Mouse (Mus musculus): ENCODE measurements around the gene B4galnt1.
"Not testable (repeated sequence)": the region's sequence is repeated elsewhere in the genome, so short reads cannot be mapped to it uniquely, and the experiment has no call there.

The B4galnt1 gene

DNA sequence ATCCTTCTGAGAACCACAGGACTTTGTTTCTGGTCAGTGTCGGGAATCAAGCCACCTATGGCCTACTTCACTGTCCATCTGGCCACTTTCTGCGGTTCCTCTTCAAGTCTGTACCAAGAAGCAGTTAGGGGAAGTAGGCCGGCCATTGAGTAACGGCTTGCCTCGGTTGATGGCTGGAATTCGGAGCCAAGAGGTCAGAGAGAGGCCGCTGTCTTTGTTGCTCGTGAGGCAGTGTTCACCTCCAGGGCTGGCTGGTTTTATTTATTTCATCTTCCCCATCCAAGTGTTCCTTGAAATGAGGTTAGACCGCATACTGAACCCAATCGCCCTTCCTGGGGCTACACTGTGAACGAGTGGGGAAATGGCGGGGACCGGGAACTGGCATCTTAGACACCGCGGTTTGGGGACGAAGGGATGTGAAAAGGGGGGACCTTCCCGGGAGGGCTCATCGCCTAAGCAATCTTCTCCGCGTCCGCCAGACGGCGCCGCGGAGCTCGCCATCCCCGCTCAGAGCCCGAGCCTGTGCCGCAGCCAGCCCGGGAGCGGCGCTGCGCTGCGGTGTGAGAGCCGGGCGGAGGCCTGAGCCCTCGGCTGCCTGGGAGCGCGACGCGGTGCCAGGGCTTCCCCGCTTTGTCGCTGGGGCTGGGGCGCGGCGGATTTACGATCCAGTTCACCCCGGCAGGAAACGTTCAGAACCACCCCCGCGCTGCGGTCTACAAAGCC is at the start of gene B4galnt1:
TSS of gene B4galnt1 (plus strand) at position 595 of the 723 bp plus-strand sequence.
- peak; percentile 60 to 81 for DNase-seq (ENCODE audit: low spot score in 2 of 2)

DNA sequence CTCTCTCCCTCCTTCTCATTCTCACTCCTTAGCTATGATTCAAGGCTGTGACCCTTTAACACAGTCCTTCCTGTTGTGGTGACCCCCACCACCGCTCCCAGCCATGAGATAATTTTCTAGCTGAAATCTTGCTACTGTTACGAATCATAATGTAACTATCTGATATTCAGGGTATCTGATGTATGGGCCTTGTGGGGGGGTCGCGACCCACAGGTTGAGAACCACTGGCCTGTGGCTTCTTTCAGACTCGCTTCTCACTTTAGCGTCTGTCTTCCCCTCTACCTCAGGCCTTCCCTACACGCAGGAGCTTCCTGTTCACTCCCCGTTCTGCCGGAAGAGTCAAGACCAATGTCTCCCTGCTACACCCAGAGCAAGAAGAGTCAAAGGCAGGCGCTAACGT is 46.6 kb upstream of the B4galnt1 start:
- no peak for DNase-seq (ENCODE audit: low spot score in 2 of 2)

DNA sequence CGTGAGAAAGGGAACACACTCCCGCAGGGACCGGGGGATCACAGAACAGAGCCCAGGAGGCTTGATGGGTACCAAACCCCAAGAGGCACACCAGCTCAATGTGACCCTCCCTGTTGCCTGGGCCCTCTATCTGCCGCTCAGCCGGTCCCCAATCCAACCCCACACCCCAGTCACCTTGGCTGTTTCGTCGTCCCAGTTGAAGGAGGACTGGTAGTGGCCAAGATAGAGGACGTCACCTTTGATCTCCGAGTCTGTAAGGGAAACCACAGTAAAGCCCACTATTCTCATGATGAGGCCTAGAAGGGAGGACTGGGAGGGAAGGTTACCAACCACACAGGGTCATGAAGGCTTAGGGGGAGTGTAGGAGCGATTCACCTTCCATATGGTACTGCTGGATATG is 45.8 kb upstream of the B4galnt1 start:
- no peak for DNase-seq (ENCODE audit: low spot score in 2 of 2)

DNA sequence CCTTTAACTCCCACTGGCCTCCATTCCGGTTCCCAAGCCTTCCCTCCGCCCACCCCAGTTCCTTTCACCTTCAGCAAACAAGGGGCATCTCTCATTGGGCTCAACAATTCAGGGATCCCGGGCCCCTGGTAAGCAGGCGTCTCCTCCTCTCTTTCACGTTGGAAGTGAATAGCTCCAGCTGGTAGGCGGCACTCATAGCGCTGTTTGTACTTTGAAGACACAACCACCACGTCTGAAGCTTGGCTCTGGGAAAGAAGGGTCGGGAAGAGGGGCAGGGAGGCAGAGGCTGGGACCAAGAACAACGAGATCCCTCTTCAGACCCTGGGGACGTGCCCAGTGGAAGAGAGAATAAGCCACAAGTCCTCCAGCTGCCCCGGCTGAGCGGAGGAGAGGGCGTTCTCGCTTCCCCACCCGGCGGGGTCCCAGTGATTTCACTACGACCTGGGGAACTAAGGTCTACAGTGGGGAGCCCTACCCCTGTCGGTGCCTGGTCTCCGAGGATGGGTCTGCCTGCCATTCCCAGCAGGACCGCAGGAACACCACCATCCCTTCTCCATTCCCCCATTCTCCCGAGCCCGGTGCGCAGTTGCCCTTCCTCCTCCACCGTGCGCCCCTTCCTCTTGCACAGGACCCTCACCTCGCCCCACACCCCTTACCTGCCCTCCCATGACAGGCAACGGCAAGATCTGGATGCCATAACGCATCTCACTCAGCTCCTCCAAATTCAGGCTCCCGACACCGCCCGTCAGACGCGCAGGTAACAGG is 44.5 kb upstream of the B4galnt1 start:
- peak in 1 of 2 experiments; percentile 19 for DNase-seq (ENCODE audit: low spot score in 2 of 2)

DNA sequence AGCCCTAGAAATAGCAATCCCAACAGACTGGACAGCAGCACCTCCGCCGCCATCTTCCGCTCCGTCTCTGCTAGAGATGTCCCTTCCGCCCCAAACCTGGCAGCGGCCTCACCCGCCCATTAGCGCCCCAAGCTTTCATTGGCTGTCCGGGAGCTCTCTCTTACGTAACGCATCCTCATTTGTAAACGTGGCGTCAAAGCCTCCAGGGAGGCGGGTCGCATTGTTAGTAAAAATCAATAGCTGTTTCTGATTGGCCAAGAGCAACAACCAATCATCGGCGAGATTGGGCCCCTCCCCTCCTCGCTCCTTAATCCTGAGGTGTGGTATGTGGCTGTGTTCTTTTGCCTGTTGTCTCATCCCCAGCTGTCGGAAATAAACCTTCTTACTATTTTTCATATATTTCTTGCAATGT is 44.0 kb upstream of the B4galnt1 start, which contains the start of gene Os9:
TSS of gene Os9 (minus strand) at position 66 of the 412 bp plus-strand sequence.
- DNase-seq (ENCODE audit: low spot score in 2 of 2) = peak; percentile 86 to 95

DNA sequence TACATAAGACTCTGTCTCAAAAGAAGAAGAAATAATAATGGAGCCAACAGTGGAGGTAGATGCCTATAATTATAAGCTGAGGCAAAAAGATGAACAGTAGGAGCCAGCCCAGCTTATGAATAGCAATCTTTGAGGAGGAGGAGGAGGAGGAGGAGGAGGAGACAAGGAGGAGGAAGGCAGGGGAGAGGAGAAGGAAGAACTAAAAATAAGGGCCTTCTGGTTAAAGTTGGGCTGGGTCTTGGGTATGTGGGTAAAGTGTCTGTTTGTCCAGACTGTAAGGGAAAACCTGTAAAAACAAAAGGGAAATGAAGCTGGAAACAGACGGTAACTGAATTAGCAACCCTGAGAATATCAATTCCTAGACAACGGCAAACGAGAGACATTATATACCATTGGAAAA is 43.0 kb upstream of the B4galnt1 start:
- no peak for DNase-seq (ENCODE audit: low spot score in 2 of 2)

DNA sequence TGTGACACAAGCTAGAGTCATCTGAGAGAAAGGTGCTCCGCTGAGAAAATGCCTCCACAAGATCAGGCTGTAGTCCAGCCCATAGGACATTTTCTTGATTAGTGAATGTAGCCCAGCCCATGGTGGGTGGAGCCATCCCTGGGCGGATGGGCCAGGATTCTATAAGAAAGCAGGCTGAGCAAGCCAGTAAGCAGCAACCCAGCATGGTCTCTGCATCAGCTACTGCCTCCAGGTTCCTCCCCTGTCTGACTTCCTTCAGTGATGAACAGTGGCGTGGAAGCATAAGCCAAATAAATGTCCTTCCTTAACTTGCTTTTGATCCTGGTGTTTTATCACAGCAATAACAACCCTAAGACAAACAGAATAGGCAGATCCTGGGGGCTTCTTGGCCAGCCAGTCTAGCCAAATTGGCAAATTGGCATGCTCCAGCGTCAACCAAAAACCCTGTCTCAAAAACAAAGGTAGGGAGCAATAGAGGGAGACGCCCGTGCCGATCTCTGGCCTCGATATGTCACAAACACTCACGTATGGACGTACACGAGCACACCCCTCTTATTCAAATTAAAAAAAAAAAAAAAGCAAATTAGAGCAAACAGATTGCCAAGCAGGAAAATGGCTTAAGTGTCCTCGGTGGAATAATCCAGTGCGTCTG is 42.1 kb upstream of the B4galnt1 start:
- no peak for DNase-seq (ENCODE audit: low spot score in 2 of 2)

DNA sequence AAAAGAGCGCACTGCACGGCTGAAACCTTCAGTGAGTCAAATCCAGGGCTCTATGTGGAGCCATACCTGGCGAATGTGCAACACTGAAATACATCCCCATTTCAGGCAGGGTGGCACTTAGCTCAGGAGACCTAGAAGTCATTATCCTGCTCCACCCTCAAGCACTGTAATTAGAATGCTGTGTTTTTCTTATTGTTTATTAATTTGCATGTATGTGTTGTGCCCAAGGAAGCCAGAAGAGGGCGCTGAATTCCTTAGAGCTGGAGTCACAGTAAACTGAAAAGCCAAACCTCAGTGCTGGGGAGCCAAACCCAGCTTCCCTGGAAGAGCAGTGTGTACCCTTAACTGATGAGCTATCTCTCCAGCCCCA is 41.6 kb upstream of the B4galnt1 start:
- peak in 1 of 2 experiments; percentile 67 for DNase-seq (ENCODE audit: low spot score in 2 of 2)

DNA sequence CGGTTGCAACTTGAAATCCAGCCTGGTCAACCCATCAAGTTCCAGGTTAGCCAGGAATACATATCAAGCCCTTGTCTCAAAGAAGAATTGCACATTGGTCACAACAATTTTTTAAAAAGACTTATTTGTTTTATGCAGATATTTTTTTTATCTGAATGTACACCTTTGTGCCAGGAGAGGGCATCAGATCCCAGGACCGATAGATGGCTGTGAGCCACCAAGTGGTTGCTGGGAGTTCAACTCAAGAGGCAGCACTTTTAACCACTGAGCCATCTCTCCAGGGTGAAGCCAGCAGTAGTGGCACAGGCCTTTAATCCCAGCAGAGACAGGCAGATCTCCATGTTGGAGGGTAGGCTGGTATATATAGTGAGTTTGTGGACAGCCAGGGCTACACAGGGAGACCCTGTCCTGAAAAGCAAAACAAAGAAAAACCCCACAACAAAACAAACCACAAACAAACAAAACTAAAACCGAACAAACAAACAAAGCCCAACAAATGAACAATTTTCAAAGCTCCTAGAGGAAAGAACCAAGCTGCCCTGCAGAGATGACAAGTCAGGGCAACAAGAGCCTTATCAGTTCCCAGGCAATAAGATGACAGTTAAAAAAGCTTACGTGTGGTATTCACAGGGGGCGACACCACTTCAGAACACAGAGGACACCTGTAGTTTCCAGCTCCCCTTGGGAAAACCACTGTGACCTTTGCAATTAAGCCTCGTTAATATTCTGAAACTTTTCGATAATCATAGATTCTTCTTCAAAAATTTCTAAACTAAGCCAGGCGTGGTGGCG is 39.6 kb upstream of the B4galnt1 start:
- DNase-seq (ENCODE audit: low spot score in 2 of 2) = peak in 1 of 2 experiments; percentile 15

DNA sequence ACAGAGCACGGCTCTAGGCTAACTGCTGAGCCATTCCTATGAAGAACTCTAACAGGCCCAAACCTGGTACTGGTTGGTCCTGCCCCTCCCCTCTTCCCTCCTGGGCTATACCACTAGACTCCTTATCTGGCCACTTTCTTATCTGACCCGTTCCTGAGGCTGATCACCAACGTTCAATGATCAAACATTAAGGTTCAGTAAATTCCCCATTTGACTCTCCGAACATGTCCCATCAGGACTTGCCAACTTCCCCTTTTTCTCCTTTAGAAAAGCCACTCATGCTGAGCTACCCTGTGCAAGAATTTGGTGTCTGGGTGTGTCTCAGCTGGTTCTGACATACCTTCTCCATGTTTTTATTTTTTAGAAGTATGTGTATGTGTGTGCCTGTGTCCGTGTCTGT is 38.4 kb upstream of the B4galnt1 start:
- DNase-seq (ENCODE audit: low spot score in 2 of 2) = no peak

DNA sequence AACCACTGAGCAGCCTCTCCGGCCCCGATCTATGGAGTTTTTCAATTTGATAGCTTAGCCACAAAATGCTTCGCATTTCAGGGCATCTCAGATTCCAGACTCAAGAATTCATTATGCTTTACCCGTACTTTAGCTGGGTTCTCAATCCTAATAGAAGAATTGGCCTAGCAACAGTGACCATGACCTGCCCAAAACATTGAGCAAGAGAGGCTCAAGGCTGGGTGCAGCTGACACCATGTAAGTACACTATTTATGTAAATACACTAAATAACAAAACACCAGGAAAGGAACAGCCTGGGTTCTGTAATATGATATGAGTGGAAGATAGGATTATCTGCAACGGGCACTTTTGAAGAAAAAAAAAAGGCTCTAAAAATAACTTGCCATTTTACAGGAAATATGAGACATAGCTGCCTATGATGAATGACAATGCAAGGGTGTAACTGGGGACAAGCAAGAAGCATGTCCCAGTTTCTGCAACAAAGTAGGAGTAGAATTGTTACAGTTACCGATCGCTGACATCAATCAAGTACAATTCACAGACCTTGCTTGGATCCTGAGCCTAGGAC is 37.2 kb upstream of the B4galnt1 start:
- DNase-seq (ENCODE audit: low spot score in 2 of 2) = no peak

DNA sequence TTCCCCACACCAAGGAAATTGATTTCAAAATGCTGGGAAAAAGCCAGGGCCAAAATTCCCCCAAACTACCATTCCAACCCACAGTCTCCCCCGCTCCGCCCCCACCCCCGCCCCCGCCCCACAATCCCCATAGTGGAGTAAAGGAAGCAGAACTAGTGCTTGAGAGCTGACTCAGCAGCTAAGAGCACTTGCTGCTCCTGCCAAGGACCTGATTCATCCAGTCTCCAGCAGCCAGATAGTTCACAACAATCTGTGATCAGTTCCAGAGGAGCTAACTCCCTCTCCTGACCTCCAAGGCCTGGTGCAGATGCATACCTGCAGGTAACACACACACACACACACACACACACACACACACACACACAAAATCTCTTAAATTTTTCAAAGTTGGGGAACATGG is 35.6 kb upstream of the B4galnt1 start:
- no peak for DNase-seq (ENCODE audit: low spot score in 2 of 2)

DNA sequence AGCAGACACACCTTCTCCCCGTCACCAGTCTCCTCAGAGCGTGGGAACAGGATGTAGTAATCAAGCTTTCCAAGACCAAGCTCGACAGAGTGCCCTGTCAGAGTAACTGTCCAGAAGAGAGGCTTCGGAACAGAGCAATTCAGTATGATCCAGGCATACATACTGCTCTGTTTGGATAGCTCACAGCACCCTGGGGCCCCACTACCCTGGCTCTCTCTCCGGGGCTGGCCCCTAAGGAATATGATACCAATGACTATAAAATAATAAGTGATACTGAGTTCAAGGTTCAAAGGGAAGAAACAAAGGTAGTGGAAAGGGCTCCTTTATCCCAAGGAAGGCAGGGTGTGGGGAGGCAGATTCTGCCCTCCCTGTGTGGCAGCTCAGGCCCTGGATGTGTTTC is 32.6 kb upstream of the B4galnt1 start:
- no peak for DNase-seq (ENCODE audit: low spot score in 2 of 2)

DNA sequence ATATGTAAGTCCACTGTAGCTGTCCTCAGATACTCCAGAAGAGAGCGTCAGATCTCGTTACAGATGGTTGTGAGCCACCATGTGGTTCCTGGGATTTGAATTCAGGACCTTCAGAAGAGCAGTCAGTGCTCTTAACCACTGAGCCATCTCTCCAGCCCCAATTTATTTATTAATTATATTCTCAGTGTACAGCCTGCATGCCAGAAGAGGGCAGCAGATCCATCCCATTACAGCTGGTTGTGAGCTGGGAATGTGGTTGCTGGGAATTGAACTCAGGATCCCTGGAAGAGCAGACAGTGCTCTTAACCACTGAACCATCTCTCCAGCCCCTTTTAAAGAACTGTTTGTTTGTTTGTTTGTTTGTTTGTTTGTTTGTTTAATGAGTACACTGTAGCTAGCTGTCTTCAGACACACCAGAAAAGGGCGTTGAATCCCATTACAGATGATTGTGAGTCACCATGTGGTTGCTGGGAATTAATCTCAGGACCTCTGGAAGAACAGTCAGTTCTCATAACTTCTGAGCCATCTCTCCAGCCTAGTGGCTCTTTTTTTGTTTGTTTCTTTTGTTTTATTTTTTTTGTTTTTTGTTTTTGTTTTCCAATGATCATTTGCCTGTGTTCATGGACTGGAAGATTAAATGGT is 30.5 kb upstream of the B4galnt1 start:
- not testable (repeated sequence) for DNase-seq (ENCODE audit: low spot score in 2 of 2)

DNA sequence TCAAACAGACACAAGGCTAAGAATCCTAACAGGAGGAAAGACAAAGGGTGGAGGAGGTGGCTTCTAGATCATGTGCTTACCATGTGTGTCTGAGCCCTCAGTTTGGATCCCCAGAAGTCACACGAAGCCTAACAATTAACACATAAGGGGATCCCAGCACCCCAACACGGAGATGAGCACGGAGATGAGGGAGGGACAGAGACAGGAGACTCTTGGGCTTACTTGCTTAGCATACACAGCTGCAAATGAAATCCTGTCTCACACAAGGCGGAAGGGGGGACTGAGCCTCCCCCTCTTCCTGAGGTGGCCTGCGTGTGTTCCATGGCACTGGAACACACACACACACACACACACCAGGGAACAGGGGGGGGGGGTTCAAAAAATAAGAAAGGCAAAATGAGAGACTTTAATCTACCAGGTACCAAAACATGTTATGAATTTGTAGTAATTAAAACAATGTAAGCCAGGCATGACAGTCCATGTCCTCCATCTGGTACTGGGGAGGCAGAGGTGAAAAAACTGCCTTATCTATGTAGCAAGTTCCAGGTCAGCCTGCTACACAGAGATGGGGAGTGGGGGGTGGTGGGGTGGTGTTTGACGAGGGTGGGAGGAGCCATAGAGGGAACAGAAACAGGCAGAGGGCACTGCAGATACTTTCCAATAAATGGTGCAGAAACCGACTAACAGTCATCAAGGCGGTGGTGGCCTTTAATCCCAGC is 29.7 kb upstream of the B4galnt1 start:
- DNase-seq (ENCODE audit: low spot score in 2 of 2) = no peak

DNA sequence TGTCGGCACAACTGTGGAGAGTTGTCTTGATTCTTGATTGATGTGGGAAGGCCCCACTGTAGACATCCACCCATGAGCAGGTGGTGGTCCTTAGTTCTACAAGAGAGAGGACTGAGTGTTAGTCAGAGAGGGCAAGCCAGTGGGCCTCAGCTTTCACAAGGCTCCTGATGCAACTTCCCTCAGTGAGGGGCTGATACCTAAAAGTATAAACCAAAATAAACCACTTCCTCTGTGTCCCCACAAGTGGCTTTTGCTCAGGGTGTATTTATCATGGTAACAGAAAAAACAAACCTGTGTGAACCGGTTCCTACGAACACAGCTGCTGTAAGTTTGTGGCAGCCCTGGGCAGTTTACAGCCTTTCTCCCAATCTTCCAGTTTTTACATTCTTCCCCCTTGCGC is 28.5 kb upstream of the B4galnt1 start:
- DNase-seq (ENCODE audit: low spot score in 2 of 2) = no peak

DNA sequence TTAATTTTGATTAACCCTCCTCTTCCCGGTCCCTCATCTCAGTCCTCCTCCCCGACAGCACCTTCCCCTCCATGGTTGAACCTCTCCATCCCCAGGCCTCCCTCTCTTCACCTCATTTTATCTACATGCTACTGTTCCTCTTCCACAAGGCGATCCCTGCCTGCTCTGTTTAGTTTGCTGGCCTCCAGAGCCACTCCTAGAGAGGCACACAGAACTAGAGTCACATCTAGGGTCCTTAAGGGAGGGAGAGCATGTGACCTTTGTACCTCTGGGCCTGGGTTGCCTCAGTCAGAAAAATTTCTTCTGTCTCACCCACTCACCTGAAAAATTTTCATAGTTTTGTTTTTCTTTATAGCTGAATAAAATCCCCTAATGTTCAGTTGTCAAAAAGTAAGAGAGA is 27.1 kb upstream of the B4galnt1 start:
- DNase-seq (ENCODE audit: low spot score in 2 of 2) = no peak

DNA sequence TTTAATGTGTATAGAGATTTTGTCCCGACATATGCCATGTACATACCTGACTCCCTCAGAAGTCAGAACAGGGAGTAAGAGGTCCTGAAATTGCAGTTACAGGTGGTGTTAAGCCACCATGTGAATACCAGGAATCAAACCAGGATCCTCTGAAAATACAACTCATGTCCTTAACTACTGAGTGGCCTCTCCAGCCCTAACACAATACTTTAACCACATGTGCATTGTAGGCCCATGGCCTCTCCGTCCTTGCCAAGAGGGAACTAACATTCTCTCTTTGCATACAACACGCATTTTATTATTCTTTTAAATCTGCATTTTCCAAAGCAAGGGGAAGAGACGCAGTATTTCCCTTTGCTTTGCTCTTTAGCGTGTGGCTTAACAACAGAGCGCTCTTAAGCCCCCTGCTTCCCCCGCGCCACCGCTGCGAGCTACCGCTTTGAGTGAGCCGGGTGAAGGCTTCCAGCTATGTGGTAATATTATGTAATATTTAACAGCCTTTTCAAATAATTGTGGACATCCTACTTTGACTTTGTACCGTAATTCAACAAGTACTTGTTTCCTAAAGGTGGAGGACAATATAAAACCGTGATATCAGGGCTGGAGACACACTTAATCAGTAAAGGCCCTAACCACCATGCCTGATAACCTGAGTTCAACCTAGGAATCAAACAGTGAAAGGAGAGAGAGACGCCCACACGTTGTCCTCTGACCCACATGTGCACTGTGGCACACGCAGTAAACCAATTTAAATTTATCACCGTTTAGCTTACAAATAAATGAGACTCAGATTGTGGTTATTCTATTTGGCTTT is 26.5 kb upstream of the B4galnt1 start:
- DNase-seq (ENCODE audit: low spot score in 2 of 2) = no peak

DNA sequence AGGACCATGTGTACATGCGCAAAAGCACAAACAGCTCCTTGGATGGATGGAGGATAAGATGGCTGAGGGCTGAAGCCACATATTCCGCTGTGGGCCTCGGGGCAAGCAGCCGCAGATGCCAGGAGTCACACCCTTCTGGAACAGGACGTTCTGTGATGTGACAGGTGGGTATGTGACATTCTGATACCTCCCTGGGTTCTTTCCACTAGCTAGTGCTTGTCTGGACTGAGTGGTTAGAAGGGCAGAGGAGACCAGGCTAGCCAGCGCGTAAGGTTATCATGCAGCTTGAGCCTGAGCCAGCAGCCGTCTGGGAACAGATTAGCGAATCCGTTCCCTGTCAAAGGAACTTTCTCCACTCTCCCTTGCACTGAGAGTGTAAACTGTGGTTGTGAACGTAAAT is 24.1 kb upstream of the B4galnt1 start:
- no peak for DNase-seq (ENCODE audit: low spot score in 2 of 2)

DNA sequence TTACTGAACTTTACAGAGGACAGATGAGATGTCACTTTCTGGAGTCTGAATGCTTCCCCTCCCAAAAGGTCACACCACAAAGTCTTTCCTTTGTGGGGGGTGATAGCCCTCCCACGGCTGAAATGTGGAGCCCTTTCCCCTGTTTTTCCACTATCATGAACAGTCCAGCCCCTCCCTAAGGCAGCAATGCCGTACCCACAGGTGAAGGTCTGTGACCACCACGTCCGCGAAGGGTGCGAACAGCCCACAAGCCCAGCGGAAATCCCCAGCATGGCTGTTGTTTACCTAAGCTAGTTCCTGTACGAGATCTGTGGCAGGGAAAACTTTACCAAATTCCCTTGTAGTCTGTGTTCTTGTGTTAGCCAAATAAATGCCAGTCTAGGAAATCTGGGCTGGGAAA is 23.5 kb upstream of the B4galnt1 start:
- no peak for DNase-seq (ENCODE audit: low spot score in 2 of 2)

Measured in cerebellum, postnatal 4 days (tissue).